Mouse (Mus musculus): ENCODE results near the gene Gm17584.
"Not testable (repeated sequence)": the region's sequence is repeated elsewhere in the genome, so short reads cannot be mapped to it uniquely, and the experiment has no call there.

The Gm17584 gene

GRCm38 (mm10) chrX:124500263-124500662 is at the start of gene Gm17584:
Gm17584 (plus strand) TSS chrX:124500563.
- DNase-seq (ENCODE audit: low read depth, low spot score): not testable (repeated sequence)

All from mesoderm, embryonic 11.5 days (tissue).